Mouse (Mus musculus): ENCODE measurements around the gene Gsg1. TPM values are rescaled to one million over a fixed set of nuclear protein-coding genes. Genes with fewer than 3 reads are reported as not detected.

Gene Gsg1
- polyA plus RNA-seq, 1 experiment from 2014 or later: 0.32 TPM

GRCm38 (mm10) chr6:135247861-135248260 is 6.3 kb downstream of the Gsg1 start:
- H3K4me2 ChIP-seq (ENCODE audit: low read length): no peak overlapping the region
- no peaks in the 10 kb centered on the region for H3K36me3 ChIP-seq (ENCODE audit: control insufficient read depth, insufficient read depth)
- 61% methylated on average over 6 of the region's 6 CpGs for WGBS
- H3K9me3 ChIP-seq (ENCODE audit: control insufficient read depth, low read length): no peaks in the 10 kb centered on the region
- ATAC-seq: no peak
- no peaks in the 10 kb centered on the region for H3K27me3 ChIP-seq (replicated peaks; ENCODE audit: control insufficient read depth, insufficient read depth, low read length)
- H3K9ac ChIP-seq (replicated peaks; ENCODE audit: low read depth, low read length): no peak overlapping the region
- no peak overlapping the region for H3K4me3 ChIP-seq (replicated peaks; ENCODE audit: low read length)
- H3K27ac ChIP-seq (ENCODE audit: low read length): no peak overlapping the region
- H3K4me1 ChIP-seq (replicated peaks; ENCODE audit: control insufficient read depth, insufficient read depth, low read length): peaks cover 25% of the 10 kb centered on the region

- H3K4me3 ChIP-seq (replicated peaks; ENCODE audit: low read length): no peak overlapping the region
- no peak overlapping the region for H3K27ac ChIP-seq (ENCODE audit: low read length)
- no peak for ATAC-seq
- H3K36me3 ChIP-seq (ENCODE audit: control insufficient read depth, insufficient read depth): no peaks in the 10 kb centered on the region
- WGBS: 50% methylated on average over 8 of the region's 8 CpGs
- no peaks in the 10 kb centered on the region for H3K9me3 ChIP-seq (ENCODE audit: control insufficient read depth, low read length)
- no peak overlapping the region for H3K4me2 ChIP-seq (ENCODE audit: low read length)
- H3K9ac ChIP-seq (replicated peaks; ENCODE audit: low read depth, low read length): no peak overlapping the region
- H3K4me1 ChIP-seq (replicated peaks; ENCODE audit: control insufficient read depth, insufficient read depth, low read length): peaks cover 8% of the 10 kb centered on the region; the same call in 1 of the 2 replicates
- H3K27me3 ChIP-seq (replicated peaks; ENCODE audit: control insufficient read depth, insufficient read depth, low read length): no peaks in the 10 kb centered on the region
These were observed 8.6 kb downstream of the Gsg1 start for GRCm38 (mm10) chr6:135245586-135245985.

GRCm38 (mm10) chr6:135240361-135240760 is 13.8 kb downstream of the Gsg1 start:
- Histone ChIP-seq H3K4me1 (replicated peaks; ENCODE audit: control insufficient read depth, insufficient read depth, low read length) (no peaks in the 10 kb centered on the region), H3K9ac (replicated peaks; ENCODE audit: low read depth, low read length) (no peak overlapping the region), H3K27ac (ENCODE audit: low read length) (no peak overlapping the region), H3K4me2 (ENCODE audit: low read length) (no peak overlapping the region), H3K27me3 (replicated peaks; ENCODE audit: control insufficient read depth, insufficient read depth, low read length) (no peaks in the 10 kb centered on the region), H3K4me3 (replicated peaks; ENCODE audit: low read length) (no peak overlapping the region), H3K9me3 (ENCODE audit: control insufficient read depth, low read length) (no peaks in the 10 kb centered on the region), H3K36me3 (ENCODE audit: control insufficient read depth, insufficient read depth) (peaks cover 5% of the 10 kb centered on the region; the same call in 1 of the 2 replicates)
- no peak for ATAC-seq
- WGBS: 92% methylated on average over 8 of the region's 8 CpGs

- Histone ChIP-seq H3K36me3 (ENCODE audit: control insufficient read depth, insufficient read depth) (peaks cover 5% of the 10 kb centered on the region; the same call in 1 of the 2 replicates), H3K4me1 (replicated peaks; ENCODE audit: control insufficient read depth, insufficient read depth, low read length) (no peaks in the 10 kb centered on the region), H3K27me3 (replicated peaks; ENCODE audit: control insufficient read depth, insufficient read depth, low read length) (no peaks in the 10 kb centered on the region), H3K27ac (ENCODE audit: low read length) (no peak overlapping the region), H3K4me2 (ENCODE audit: low read length) (no peak overlapping the region), H3K4me3 (replicated peaks; ENCODE audit: low read length) (no peak overlapping the region), H3K9ac (replicated peaks; ENCODE audit: low read depth, low read length) (no peak overlapping the region), H3K9me3 (ENCODE audit: control insufficient read depth, low read length) (no peaks in the 10 kb centered on the region)
- ATAC-seq: no peak
- WGBS: 50% methylated on average over 4 of the region's 4 CpGs
These were observed 15.9 kb downstream of the Gsg1 start for GRCm38 (mm10) chr6:135238211-135238610.

- no peak for ATAC-seq
- no peaks in the 10 kb centered on the region for H3K9me3 ChIP-seq (ENCODE audit: control insufficient read depth, low read length)
- no peak overlapping the region for H3K9ac ChIP-seq (replicated peaks; ENCODE audit: low read depth, low read length)
- no peak overlapping the region for H3K27ac ChIP-seq (ENCODE audit: low read length)
- H3K4me3 ChIP-seq (replicated peaks; ENCODE audit: low read length): no peak overlapping the region
- WGBS: 80% methylated on average over 14 of the region's 14 CpGs
- no peak overlapping the region for H3K4me2 ChIP-seq (ENCODE audit: low read length)
- H3K4me1 ChIP-seq (replicated peaks; ENCODE audit: control insufficient read depth, insufficient read depth, low read length): no peaks in the 10 kb centered on the region
- H3K36me3 ChIP-seq (ENCODE audit: control insufficient read depth, insufficient read depth): peaks cover 10% of the 10 kb centered on the region
- no peaks in the 10 kb centered on the region for H3K27me3 ChIP-seq (replicated peaks; ENCODE audit: control insufficient read depth, insufficient read depth, low read length)
These were observed 16.8 kb downstream of the Gsg1 start for GRCm38 (mm10) chr6:135237326-135237725.

- no peak for ATAC-seq
- peaks cover 15% of the 10 kb centered on the region for H3K36me3 ChIP-seq (ENCODE audit: control insufficient read depth, insufficient read depth)
- no peak overlapping the region for H3K9ac ChIP-seq (replicated peaks; ENCODE audit: low read depth, low read length)
- H3K4me3 ChIP-seq (replicated peaks; ENCODE audit: low read length): no peak overlapping the region
- H3K9me3 ChIP-seq (ENCODE audit: control insufficient read depth, low read length): no peaks in the 10 kb centered on the region
- H3K27ac ChIP-seq (ENCODE audit: low read length): no peak overlapping the region
- no peaks in the 10 kb centered on the region for H3K4me1 ChIP-seq (replicated peaks; ENCODE audit: control insufficient read depth, insufficient read depth, low read length)
- no peak overlapping the region for H3K4me2 ChIP-seq (ENCODE audit: low read length)
- WGBS: 89% methylated on average over 3 of the region's 3 CpGs
- H3K27me3 ChIP-seq (replicated peaks; ENCODE audit: control insufficient read depth, insufficient read depth, low read length): no peaks in the 10 kb centered on the region
These were observed 17.6 kb downstream of the Gsg1 start for GRCm38 (mm10) chr6:135236576-135236975.

GRCm38 (mm10) chr6:135235742-135236141 is 18.4 kb downstream of the Gsg1 start:
- H3K27ac ChIP-seq (ENCODE audit: low read length): no peak overlapping the region
- no peaks in the 10 kb centered on the region for H3K4me1 ChIP-seq (replicated peaks; ENCODE audit: control insufficient read depth, insufficient read depth, low read length)
- no peaks in the 10 kb centered on the region for H3K27me3 ChIP-seq (replicated peaks; ENCODE audit: control insufficient read depth, insufficient read depth, low read length)
- peaks cover 16% of the 10 kb centered on the region for H3K36me3 ChIP-seq (ENCODE audit: control insufficient read depth, insufficient read depth)
- H3K9ac ChIP-seq (replicated peaks; ENCODE audit: low read depth, low read length): no peak overlapping the region
- no peaks in the 10 kb centered on the region for H3K9me3 ChIP-seq (ENCODE audit: control insufficient read depth, low read length)
- WGBS: 94% methylated on average over 3 of the region's 3 CpGs
- H3K4me2 ChIP-seq (ENCODE audit: low read length): no peak overlapping the region
- no peak overlapping the region for H3K4me3 ChIP-seq (replicated peaks; ENCODE audit: low read length)
- no peak for ATAC-seq

- peaks cover 16% of the 10 kb centered on the region for H3K36me3 ChIP-seq (ENCODE audit: control insufficient read depth, insufficient read depth)
- H3K4me2 ChIP-seq (ENCODE audit: low read length): no peak overlapping the region
- no peaks in the 10 kb centered on the region for H3K9me3 ChIP-seq (ENCODE audit: control insufficient read depth, low read length)
- H3K9ac ChIP-seq (replicated peaks; ENCODE audit: low read depth, low read length): no peak overlapping the region
- WGBS: 74% methylated on average over 12 of the region's 12 CpGs
- H3K27me3 ChIP-seq (replicated peaks; ENCODE audit: control insufficient read depth, insufficient read depth, low read length): no peaks in the 10 kb centered on the region
- no peak overlapping the region for H3K27ac ChIP-seq (ENCODE audit: low read length)
- no peaks in the 10 kb centered on the region for H3K4me1 ChIP-seq (replicated peaks; ENCODE audit: control insufficient read depth, insufficient read depth, low read length)
- ATAC-seq: no peak
- no peak overlapping the region for H3K4me3 ChIP-seq (replicated peaks; ENCODE audit: low read length)
These were observed 21.5 kb downstream of the Gsg1 start for GRCm38 (mm10) chr6:135232443-135233182.

GRCm38 (mm10) chr6:135230586-135230985 is 23.6 kb downstream of the Gsg1 start:
- no peaks in the 10 kb centered on the region for H3K27me3 ChIP-seq (replicated peaks; ENCODE audit: control insufficient read depth, insufficient read depth, low read length)
- WGBS: 87% methylated on average over 6 of the region's 6 CpGs
- H3K4me3 ChIP-seq (replicated peaks; ENCODE audit: low read length): no peak overlapping the region
- H3K27ac ChIP-seq (ENCODE audit: low read length): no peak overlapping the region
- H3K4me1 ChIP-seq (replicated peaks; ENCODE audit: control insufficient read depth, insufficient read depth, low read length): no peaks in the 10 kb centered on the region
- no peak overlapping the region for H3K4me2 ChIP-seq (ENCODE audit: low read length)
- peaks cover 19% of the 10 kb centered on the region for H3K36me3 ChIP-seq (ENCODE audit: control insufficient read depth, insufficient read depth)
- H3K9ac ChIP-seq (replicated peaks; ENCODE audit: low read depth, low read length): no peak overlapping the region
- ATAC-seq: no peak
- no peaks in the 10 kb centered on the region for H3K9me3 ChIP-seq (ENCODE audit: control insufficient read depth, low read length)
